Mouse (Mus musculus) embryonic facial prominence, embryonic 11.5 days (tissue): ENCODE measurements around the gene Fgfr2. TPM values are rescaled to one million over a fixed set of nuclear protein-coding genes. Genes with fewer than 3 reads are reported as not detected.

Experiments used
- ATAC-seq: fragments of 200-750 bp; cut with Nextera tagmentation; replicated peaks from 2 replicates; pipeline ENCODE4 v1.8.0; 2017; ENCODE audit warnings: low read depth; ENCODE audit not compliant: insufficient number of reproducible peaks, low FRiP score, low TSS enrichment
- DNase-seq: peaks from one replicate; pipeline ENCODE4 v3.0.0-alpha.2; 2015; ENCODE audit warnings: low spot score
- H3K27ac ChIP-seq: fragments of 300-500 bp; sonication (generic); replicated peaks from 2 replicates; pipeline ENCODE4 v1.5.1; 2014; ENCODE audit warnings: mild to moderate bottlenecking, low read depth, low read length, control low read depth
- H3K27me3 ChIP-seq: fragments of 300-500 bp; sonication (generic); 2 replicates; pipeline ENCODE4 v1.6.1; 2014; ENCODE audit warnings: mild to moderate bottlenecking, low read length, moderate library complexity, mixed read lengths; ENCODE audit not compliant: control insufficient read depth, insufficient read depth
- H3K36me3 ChIP-seq: fragments of 300-500 bp; sonication (generic); replicated peaks from 2 replicates; pipeline ENCODE4 v1.6.1; 2014; ENCODE audit warnings: low read depth, mild to moderate bottlenecking, low read length, moderate library complexity, mixed read lengths; ENCODE audit not compliant: control insufficient read depth, insufficient read depth
- H3K4me1 ChIP-seq: fragments of 300-500 bp; sonication (generic); 2 replicates; pipeline ENCODE4 v1.6.1; 2014; ENCODE audit warnings: low read length, mixed read lengths; ENCODE audit not compliant: control insufficient read depth, insufficient read depth
- H3K4me2 ChIP-seq: fragments of 300-500 bp; sonication (generic); 2 replicates; pipeline ENCODE4 v1.6.1; 2014; ENCODE audit warnings: low read depth, mild to moderate bottlenecking, control low read depth, low read length, moderate library complexity
- H3K4me3 ChIP-seq: fragments of 300-500 bp; sonication (generic); 2 replicates; pipeline ENCODE4 v1.5.1; 2014; ENCODE audit warnings: low read depth, low read length, control low read depth
- H3K9ac ChIP-seq: fragments of 300-500 bp; sonication (generic); replicated peaks from 2 replicates; pipeline ENCODE4 v1.6.1; 2014; ENCODE audit warnings: mild to moderate bottlenecking, control low read depth, low read length
- H3K9me3 ChIP-seq: fragments of 300-500 bp; sonication (generic); replicated peaks from 2 replicates; pipeline ENCODE4 v1.6.1; 2016; ENCODE audit warnings: mild to moderate bottlenecking, low read length, inconsistent platforms, mixed read lengths; ENCODE audit not compliant: control insufficient read depth
- WGBS: fragments of 180-500 bp; shearing (Covaris S2); extraction: QIAGEN DNeasy Blood & Tissue Kit; methylation state at CpG from one replicate; pipeline ENCODE4 v1.1.7; 2014; 5-methylcytosine and 5-hydroxymethylcytosine counted together
- polyA plus RNA-seq: library from polyadenylated mRNA; unstranded; fragments of >200 nt; fragmentation: Nextera tagmentation; extraction: Ambion mirVana; gene quantifications from 2 replicates; pipeline ENCODE4 v1.2.1, GENCODE M21; 2014

Gene Fgfr2
- polyA plus RNA-seq, 1 experiment from 2014 or later = 75.6 TPM

- Histone ChIP-seq H3K4me3 (peak overlapping the region; percentile 83), H3K9ac (peak overlapping the region; percentile 84), H3K4me1 (peaks cover 5% of the 10 kb centered on the region), H3K9me3 (no peaks in the 10 kb centered on the region), H3K27me3 (no peaks in the 10 kb centered on the region), H3K27ac (peak overlapping the region; percentile 88), H3K4me2 (peak overlapping the region; percentile 88), H3K36me3 (no peaks in the 10 kb centered on the region; the same call in 1 of the 2 replicates)
- peak; percentile 80 for DNase-seq
- peak; percentile 19; the same call in 1 of the 2 replicates for ATAC-seq
- under 1% methylated on average over 41 of the region's 41 CpGs for WGBS
Observed at GRCm38 (mm10) chr7:130264616-130265318, 2858.4 kb downstream of the Fgfr2 start.

- H3K9ac ChIP-seq = peak overlapping the region; percentile 84
- H3K4me1 ChIP-seq = peaks cover 8% of the 10 kb centered on the region
- H3K27ac ChIP-seq = peak overlapping the region; percentile 47; the same call in 1 of the 2 replicates
- no peaks in the 10 kb centered on the region; the same call in 1 of the 2 replicates for H3K36me3 ChIP-seq
- WGBS = 2% methylated on average over 20 of the region's 20 CpGs
- no peak for ATAC-seq
- H3K4me2 ChIP-seq = peak overlapping the region; percentile 88
- peak overlapping the region; percentile 83 for H3K4me3 ChIP-seq
- peak; percentile 43 for DNase-seq
- no peaks in the 10 kb centered on the region for H3K9me3 ChIP-seq
- no peaks in the 10 kb centered on the region for H3K27me3 ChIP-seq
Observed at GRCm38 (mm10) chr7:130263799-130264351, 2859.3 kb downstream of the Fgfr2 start.

- H3K9me3 ChIP-seq = no peaks in the 10 kb centered on the region
- peak overlapping the region; percentile 83 for H3K4me3 ChIP-seq
- H3K27ac ChIP-seq = 0 out of 2 replicates have a peak overlapping the region, but pooled peaks have one; percentile 47
- peaks cover 11% of the 10 kb centered on the region for H3K4me1 ChIP-seq
- H3K36me3 ChIP-seq = no peaks in the 10 kb centered on the region; the same call in 1 of the 2 replicates
- WGBS = 36% methylated on average over 4 of the region's 4 CpGs
- no peak for ATAC-seq
- H3K4me2 ChIP-seq = peak overlapping the region; percentile 88
- H3K9ac ChIP-seq = peak overlapping the region; percentile 84
- DNase-seq = no peak
- no peaks in the 10 kb centered on the region for H3K27me3 ChIP-seq
Observed at GRCm38 (mm10) chr7:130263233-130263594, 2859.9 kb downstream of the Fgfr2 start.

- Histone ChIP-seq H3K9ac (peak overlapping the region; percentile 29), H3K4me1 (peaks cover 11% of the 10 kb centered on the region), H3K27ac (no peak overlapping the region), H3K4me3 (peak overlapping the region; percentile 83), H3K4me2 (peak overlapping the region; percentile 88), H3K9me3 (no peaks in the 10 kb centered on the region), H3K27me3 (no peaks in the 10 kb centered on the region), H3K36me3 (no peaks in the 10 kb centered on the region; the same call in 1 of the 2 replicates)
- peak; percentile 11 for DNase-seq
- 24% methylated on average over 17 of the region's 17 CpGs for WGBS
- no peak for ATAC-seq
Observed at GRCm38 (mm10) chr7:130262528-130263232, 2860.5 kb downstream of the Fgfr2 start.

GRCm38 (mm10) chr7:130261684-130262527 lies 2861.2 kb downstream of the Fgfr2 start:
- Histone ChIP-seq H3K4me2 (peak overlapping the region; percentile 88), H3K9me3 (no peaks in the 10 kb centered on the region), H3K4me1 (peaks cover 15% of the 10 kb centered on the region), H3K4me3 (peak overlapping the region; percentile 83), H3K9ac (peak overlapping the region; percentile 29), H3K27ac (no peak overlapping the region), H3K36me3 (no peaks in the 10 kb centered on the region; the same call in 1 of the 2 replicates), H3K27me3 (no peaks in the 10 kb centered on the region)
- no peak for ATAC-seq
- peak; percentile 28 for DNase-seq
- 39% methylated on average over 17 of the region's 17 CpGs for WGBS

GRCm38 (mm10) chr7:130260905-130261683 lies 2862.1 kb downstream of the Fgfr2 start:
- peaks cover 15% of the 10 kb centered on the region for H3K4me1 ChIP-seq
- DNase-seq (no peak), ATAC-seq (no peak)
- 75% methylated on average over 20 of the region's 20 CpGs for WGBS
- H3K27me3 ChIP-seq = no peaks in the 10 kb centered on the region
- H3K36me3 ChIP-seq = no peaks in the 10 kb centered on the region; the same call in 1 of the 2 replicates
- no peaks in the 10 kb centered on the region for H3K9me3 ChIP-seq
- H3K27ac ChIP-seq = no peak overlapping the region
- H3K4me2 ChIP-seq = peak overlapping the region; percentile 88
- H3K9ac ChIP-seq = peak overlapping the region; percentile 26; the same call in 1 of the 2 replicates
- peak overlapping the region; percentile 83; the same call in 1 of the 2 replicates for H3K4me3 ChIP-seq

- ATAC-seq = no peak
- Histone ChIP-seq H3K4me2 (0 out of 2 replicates have a peak overlapping the region, but pooled peaks have one; percentile 32), H3K27ac (no peak overlapping the region), H3K9ac (no peak overlapping the region), H3K36me3 (no peaks in the 10 kb centered on the region; the same call in 1 of the 2 replicates), H3K4me1 (peaks cover 15% of the 10 kb centered on the region), H3K4me3 (no peak overlapping the region), H3K9me3 (no peaks in the 10 kb centered on the region), H3K27me3 (no peaks in the 10 kb centered on the region)
- peak; percentile 64 for DNase-seq
- 12% methylated on average over 5 of the region's 5 CpGs for WGBS
Observed at GRCm38 (mm10) chr7:130260060-130260459, 2863.1 kb downstream of the Fgfr2 start.
